Mouse (Mus musculus) testis, adult 2 months (tissue): ENCODE measurements around the gene Tmem175.

Experiments
- CTCF ChIP-seq: fragments of 200-500 bp; IDR thresholded peaks from 2 replicates; pipeline ENCODE4 v1.5.1; 2012; ENCODE audit warnings: low read depth, mild to moderate bottlenecking, inconsistent platforms, low read length, moderate library complexity; ENCODE audit not compliant: control insufficient read depth, insufficient read depth, insufficient replicate concordance
- POLR2A ChIP-seq: fragments of 200-500 bp; IDR thresholded peaks from 2 replicates; pipeline ENCODE4 v1.6.1; 2012; ENCODE audit warnings: low read depth, mild to moderate bottlenecking, inconsistent platforms, low read length, moderate library complexity; ENCODE audit not compliant: control insufficient read depth

GRCm38 (mm10) chr5:108695861-108696260 lies 66.3 kb downstream of the Tmem175 start:
- no peak for TF ChIP-seq CTCF
- no peak for TF ChIP-seq POLR2A
